Mouse (Mus musculus): ENCODE measurements around the gene Cavin4. TPM values are rescaled to one million over a fixed set of nuclear protein-coding genes. Genes with fewer than 3 reads are reported as not detected.

Gene Cavin4
- polyA plus RNA-seq, 1 experiment from 2014 or later = 0.88 TPM

GRCm38 (mm10) chr4:48634058-48634457, 29.3 kb upstream of the Cavin4 start:
- Histone ChIP-seq H3K27ac (ENCODE audit: low read depth, low read length) (no peak overlapping the region), H3K4me2 (ENCODE audit: low read length) (no peak overlapping the region), H3K36me3 (ENCODE audit: control insufficient read depth, insufficient read depth, low read length) (peaks cover 5% of the 10 kb centered on the region; the same call in 1 of the 2 replicates), H3K4me3 (ENCODE audit: low read length) (no peak overlapping the region), H3K9ac (ENCODE audit: low read depth, low read length) (no peak overlapping the region), H3K27me3 (replicated peaks; ENCODE audit: control insufficient read depth, insufficient read depth, low read length) (no peaks in the 10 kb centered on the region), H3K9me3 (ENCODE audit: control insufficient read depth, low read length) (no peaks in the 10 kb centered on the region), H3K4me1 (ENCODE audit: control insufficient read depth, insufficient read depth, low read depth, low read length) (no peaks in the 10 kb centered on the region)
- peak; percentile 41; the same call in 1 of the 2 replicates for ATAC-seq
- WGBS = 80% methylated on average over 2 of the region's 2 CpGs

GRCm38 (mm10) chr4:48636831-48637230, 26.5 kb upstream of the Cavin4 start:
- no peak for ATAC-seq
- no peak overlapping the region for H3K4me3 ChIP-seq (ENCODE audit: low read length)
- peaks cover 3% of the 10 kb centered on the region; the same call in 1 of the 2 replicates for H3K36me3 ChIP-seq (ENCODE audit: control insufficient read depth, insufficient read depth, low read length)

GRCm38 (mm10) chr4:48638132-48638531, 25.2 kb upstream of the Cavin4 start:
- Histone ChIP-seq H3K27ac (ENCODE audit: low read depth, low read length) (no peak overlapping the region), H3K4me2 (ENCODE audit: low read length) (no peak overlapping the region), H3K4me3 (ENCODE audit: low read length) (no peak overlapping the region), H3K36me3 (ENCODE audit: control insufficient read depth, insufficient read depth, low read length) (peaks cover 3% of the 10 kb centered on the region; the same call in 1 of the 2 replicates), H3K4me1 (ENCODE audit: control insufficient read depth, insufficient read depth, low read depth, low read length) (no peaks in the 10 kb centered on the region), H3K9ac (ENCODE audit: low read depth, low read length) (no peak overlapping the region), H3K27me3 (replicated peaks; ENCODE audit: control insufficient read depth, insufficient read depth, low read length) (no peaks in the 10 kb centered on the region), H3K9me3 (ENCODE audit: control insufficient read depth, low read length) (no peaks in the 10 kb centered on the region)
- WGBS = 69% methylated on average over 10 of the region's 10 CpGs
- no peak for ATAC-seq

More at GRCm38 (mm10) chr4:48636831-48637230, 26.5 kb upstream of the Cavin4 start:
- Histone ChIP-seq H3K4me2 (ENCODE audit: low read length) (no peak overlapping the region), H3K27ac (ENCODE audit: low read depth, low read length) (no peak overlapping the region), H3K9ac (ENCODE audit: low read depth, low read length) (no peak overlapping the region), H3K4me1 (ENCODE audit: control insufficient read depth, insufficient read depth, low read depth, low read length) (no peaks in the 10 kb centered on the region), H3K27me3 (replicated peaks; ENCODE audit: control insufficient read depth, insufficient read depth, low read length) (no peaks in the 10 kb centered on the region), H3K9me3 (ENCODE audit: control insufficient read depth, low read length) (no peaks in the 10 kb centered on the region)
- 95% methylated on average over 13 of the region's 13 CpGs for WGBS

- peaks cover 3% of the 10 kb centered on the region; the same call in 1 of the 2 replicates for H3K36me3 ChIP-seq (ENCODE audit: control insufficient read depth, insufficient read depth, low read length)
- H3K9me3 ChIP-seq (ENCODE audit: control insufficient read depth, low read length) = no peaks in the 10 kb centered on the region
Observed at GRCm38 (mm10) chr4:48639503-48639902, 23.8 kb upstream of the Cavin4 start.

GRCm38 (mm10) chr4:48643801-48644200, 19.5 kb upstream of the Cavin4 start:
- no peak overlapping the region for H3K4me2 ChIP-seq (ENCODE audit: low read length)
- no peaks in the 10 kb centered on the region for H3K27me3 ChIP-seq (replicated peaks; ENCODE audit: control insufficient read depth, insufficient read depth, low read length)
- H3K36me3 ChIP-seq (ENCODE audit: control insufficient read depth, insufficient read depth, low read length) = peaks cover 13% of the 10 kb centered on the region
- WGBS = 87% methylated on average over 6 of the region's 6 CpGs
- no peaks in the 10 kb centered on the region for H3K9me3 ChIP-seq (ENCODE audit: control insufficient read depth, low read length)
- no peak overlapping the region for H3K27ac ChIP-seq (ENCODE audit: low read depth, low read length)
- no peak overlapping the region for H3K9ac ChIP-seq (ENCODE audit: low read depth, low read length)
- no peak overlapping the region for H3K4me3 ChIP-seq (ENCODE audit: low read length)
- ATAC-seq = no peak
- H3K4me1 ChIP-seq (ENCODE audit: control insufficient read depth, insufficient read depth, low read depth, low read length) = no peaks in the 10 kb centered on the region

More at GRCm38 (mm10) chr4:48639503-48639902, 23.8 kb upstream of the Cavin4 start:
- Histone ChIP-seq H3K4me2 (ENCODE audit: low read length) (no peak overlapping the region), H3K4me1 (ENCODE audit: control insufficient read depth, insufficient read depth, low read depth, low read length) (no peaks in the 10 kb centered on the region), H3K4me3 (ENCODE audit: low read length) (no peak overlapping the region), H3K27me3 (replicated peaks; ENCODE audit: control insufficient read depth, insufficient read depth, low read length) (no peaks in the 10 kb centered on the region), H3K9ac (ENCODE audit: low read depth, low read length) (no peak overlapping the region), H3K27ac (ENCODE audit: low read depth, low read length) (no peak overlapping the region)
- ATAC-seq = peak; percentile 40; the same call in 1 of the 2 replicates
- 85% methylated on average over 17 of the region's 17 CpGs for WGBS

- Histone ChIP-seq H3K27ac (ENCODE audit: low read depth, low read length) (no peak overlapping the region), H3K36me3 (ENCODE audit: control insufficient read depth, insufficient read depth, low read length) (peaks cover 15% of the 10 kb centered on the region), H3K27me3 (replicated peaks; ENCODE audit: control insufficient read depth, insufficient read depth, low read length) (no peaks in the 10 kb centered on the region), H3K9ac (ENCODE audit: low read depth, low read length) (no peak overlapping the region), H3K4me2 (ENCODE audit: low read length) (no peak overlapping the region), H3K4me3 (ENCODE audit: low read length) (no peak overlapping the region), H3K4me1 (ENCODE audit: control insufficient read depth, insufficient read depth, low read depth, low read length) (no peaks in the 10 kb centered on the region), H3K9me3 (ENCODE audit: control insufficient read depth, low read length) (no peaks in the 10 kb centered on the region)
- WGBS = 88% methylated on average over 5 of the region's 5 CpGs
- no peak for ATAC-seq
Observed at GRCm38 (mm10) chr4:48646143-48646542, 17.2 kb upstream of the Cavin4 start.

GRCm38 (mm10) chr4:48650617-48651360, 12.5 kb upstream of the Cavin4 start:
- Histone ChIP-seq H3K4me3 (ENCODE audit: low read length) (no peak overlapping the region), H3K27ac (ENCODE audit: low read depth, low read length) (no peak overlapping the region), H3K27me3 (replicated peaks; ENCODE audit: control insufficient read depth, insufficient read depth, low read length) (no peaks in the 10 kb centered on the region), H3K4me2 (ENCODE audit: low read length) (no peak overlapping the region), H3K4me1 (ENCODE audit: control insufficient read depth, insufficient read depth, low read depth, low read length) (no peaks in the 10 kb centered on the region), H3K36me3 (ENCODE audit: control insufficient read depth, insufficient read depth, low read length) (peaks cover 25% of the 10 kb centered on the region), H3K9me3 (ENCODE audit: control insufficient read depth, low read length) (no peaks in the 10 kb centered on the region), H3K9ac (ENCODE audit: low read depth, low read length) (no peak overlapping the region; the same call in 1 of the 2 replicates)
- ATAC-seq = no peak
- WGBS = 86% methylated on average over 10 of the region's 10 CpGs

- no peak for ATAC-seq
- H3K9ac ChIP-seq (ENCODE audit: low read depth, low read length) = no peak overlapping the region
- peaks cover 21% of the 10 kb centered on the region for H3K36me3 ChIP-seq (ENCODE audit: control insufficient read depth, insufficient read depth, low read length)
- no peaks in the 10 kb centered on the region for H3K4me1 ChIP-seq (ENCODE audit: control insufficient read depth, insufficient read depth, low read depth, low read length)
- H3K27ac ChIP-seq (ENCODE audit: low read depth, low read length) = no peak overlapping the region
- no peaks in the 10 kb centered on the region for H3K9me3 ChIP-seq (ENCODE audit: control insufficient read depth, low read length)
- no peaks in the 10 kb centered on the region for H3K27me3 ChIP-seq (replicated peaks; ENCODE audit: control insufficient read depth, insufficient read depth, low read length)
- H3K4me2 ChIP-seq (ENCODE audit: low read length) = no peak overlapping the region
- no peak overlapping the region for H3K4me3 ChIP-seq (ENCODE audit: low read length)
- WGBS = 54% methylated on average over 4 of the region's 4 CpGs
Observed at GRCm38 (mm10) chr4:48654118-48654517, 9.2 kb upstream of the Cavin4 start.

- Histone ChIP-seq H3K4me3 (ENCODE audit: low read length) (no peak overlapping the region), H3K4me2 (ENCODE audit: low read length) (no peak overlapping the region), H3K9ac (ENCODE audit: low read depth, low read length) (no peak overlapping the region), H3K27ac (ENCODE audit: low read depth, low read length) (no peak overlapping the region), H3K9me3 (ENCODE audit: control insufficient read depth, low read length) (no peaks in the 10 kb centered on the region), H3K27me3 (replicated peaks; ENCODE audit: control insufficient read depth, insufficient read depth, low read length) (no peaks in the 10 kb centered on the region), H3K36me3 (ENCODE audit: control insufficient read depth, insufficient read depth, low read length) (peaks cover 16% of the 10 kb centered on the region), H3K4me1 (ENCODE audit: control insufficient read depth, insufficient read depth, low read depth, low read length) (no peaks in the 10 kb centered on the region)
- no peak for ATAC-seq
- WGBS = 95% methylated on average over 8 of the region's 8 CpGs
Observed at GRCm38 (mm10) chr4:48656530-48656929, 6.8 kb upstream of the Cavin4 start.
